Mouse (Mus musculus) gastrocnemius, adult 2 months (tissue): ENCODE results near the gene Myh11. TPM values are rescaled to one million over a fixed set of nuclear protein-coding genes. Genes with fewer than 3 reads are reported as not detected.

Experiments used
- DNase-seq: peaks from one replicate; pipeline ENCODE4 v3.0.0; 2022
- H3K27ac ChIP-seq: fragments of 200-600 bp; 2 replicates; pipeline ENCODE4 v1.8.1; 2022; ENCODE audit warnings: mild to moderate bottlenecking
- H3K4me3 ChIP-seq: fragments of 200-600 bp; 2 replicates; pipeline ENCODE4 v1.8.1; 2022; ENCODE audit warnings: mild to moderate bottlenecking, moderate library complexity
- CTCF ChIP-seq: fragments of 200-600 bp; IDR thresholded peaks from 2 replicates; pipeline ENCODE4 v1.8.1; 2022; ENCODE audit warnings: antibody characterized with exemption, mild to moderate bottlenecking, moderate library complexity
- intact Hi-C: fragments of 180-260 bp; cut with DNase I; formaldehyde crosslinking; loops from one replicate; pipeline ENCODE4 v1.15.1; 2025
- total RNA-seq, 2 experiments: library from RNA; stranded (reverse); gene quantifications; 2 replicates each; pipeline ENCODE4 v1.2.3; 2021

Gene Myh11
- total RNA-seq, 2 experiments from 2014 or later, result 19.1 to 20.1 TPM

GRCm38 (mm10) chr16:14303676-14304075 is 12.5 kb upstream of the Myh11 start:
- no peak overlapping the region for H3K27ac ChIP-seq

GRCm38 (mm10) chr16:14303148-14303547 is 12.0 kb upstream of the Myh11 start:
- intact Hi-C loops, result no loop called here
- no peak for TF ChIP-seq CTCF

More at GRCm38 (mm10) chr16:14303676-14304075, 12.5 kb upstream of the Myh11 start:
- no peak overlapping the region for H3K4me3 ChIP-seq
- no peak for TF ChIP-seq CTCF
- intact Hi-C loops, result no loop called here
- DNase-seq, result no peak

GRCm38 (mm10) chr16:14298461-14298860 is 7.3 kb upstream of the Myh11 start:
- no peak for TF ChIP-seq CTCF
- Histone ChIP-seq H3K4me3 (no peak overlapping the region), H3K27ac (no peak overlapping the region)
- intact Hi-C loops, result no loop called here
- DNase-seq, result no peak

More at GRCm38 (mm10) chr16:14303148-14303547, 12.0 kb upstream of the Myh11 start:
- no peak overlapping the region for H3K27ac ChIP-seq
- no peak for DNase-seq
- H3K4me3 ChIP-seq, result no peak overlapping the region

- Histone ChIP-seq H3K4me3 (no peak overlapping the region), H3K27ac (no peak overlapping the region)
- TF ChIP-seq CTCF, result no peak
- intact Hi-C loops, result no loop called here
- DNase-seq, result no peak
These were observed 6.6 kb upstream of the Myh11 start for GRCm38 (mm10) chr16:14297746-14298145.

DNA sequence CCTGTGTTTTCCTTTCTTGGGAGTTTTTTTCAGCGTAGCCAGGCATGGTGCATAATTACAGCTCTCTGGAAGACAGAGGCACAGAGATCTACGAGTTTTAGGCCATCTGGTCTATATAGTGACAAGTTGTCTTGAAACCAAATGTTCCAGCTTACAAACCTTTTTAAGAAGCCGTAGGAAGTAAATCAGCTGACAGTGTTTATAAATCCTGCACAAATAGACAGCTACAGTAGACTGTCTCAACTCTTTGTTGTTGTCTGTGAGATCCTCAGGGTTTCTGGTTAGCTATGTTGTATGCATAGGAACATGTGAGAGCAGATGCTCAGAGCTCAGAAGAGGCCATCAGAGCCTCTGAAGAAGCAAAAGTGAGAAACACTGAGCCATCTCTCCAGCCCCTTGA is 6.0 kb upstream of the Myh11 start:
- TF ChIP-seq CTCF, result no peak
- intact Hi-C loops, result no loop called here
- H3K27ac ChIP-seq, result no peak overlapping the region
- no peak overlapping the region for H3K4me3 ChIP-seq
- no peak for DNase-seq

DNA sequence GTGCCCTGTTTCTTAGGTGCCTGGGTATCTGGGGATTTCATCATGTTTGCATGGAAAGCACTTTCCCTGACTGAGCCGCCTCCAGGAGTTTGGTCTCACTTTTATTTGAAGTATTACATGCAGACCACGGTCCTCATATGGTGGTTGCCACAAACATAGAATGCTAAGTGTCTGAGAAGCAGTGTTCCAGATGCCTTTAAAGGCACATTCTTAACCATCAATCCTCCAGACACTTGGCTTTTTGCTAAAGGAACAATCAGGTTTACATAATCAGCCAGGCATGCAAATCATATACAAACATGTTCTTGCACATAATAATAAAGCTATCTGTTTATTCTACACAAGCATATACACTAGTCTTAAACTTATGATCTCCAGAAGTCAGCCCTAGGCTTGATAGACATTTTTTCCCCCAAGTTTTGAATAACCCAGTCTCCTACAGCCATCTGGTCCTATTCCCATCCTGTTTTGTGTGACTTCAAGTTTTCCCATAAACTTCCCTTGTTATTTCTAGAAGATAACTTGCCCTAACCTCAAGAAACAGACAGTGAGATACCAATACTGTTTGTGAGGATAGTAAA is 5.5 kb upstream of the Myh11 start:
- Histone ChIP-seq H3K4me3 (no peak overlapping the region), H3K27ac (no peak overlapping the region)
- TF ChIP-seq CTCF, result no peak
- no peak for DNase-seq
- intact Hi-C loops, result no loop called here

DNA sequence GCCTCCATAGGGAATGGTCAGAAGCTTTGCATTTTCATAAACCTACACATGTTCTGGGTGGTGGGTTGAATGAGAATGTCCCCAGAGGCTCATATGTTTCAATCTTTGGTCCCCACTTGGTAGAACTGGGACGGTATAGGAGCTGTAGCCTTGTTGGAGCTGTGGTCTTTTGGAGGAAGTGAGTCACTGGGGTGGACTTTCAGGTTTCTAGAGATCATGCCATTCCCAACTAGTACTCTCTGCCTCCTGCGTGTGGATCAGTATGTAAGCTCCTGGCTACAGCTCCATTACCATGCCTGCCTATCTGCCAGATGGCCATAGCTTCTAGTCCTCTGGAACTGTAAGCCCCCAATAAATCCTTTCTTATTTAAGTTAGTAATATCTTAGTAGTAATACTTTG is 4.1 kb upstream of the Myh11 start:
- no peak overlapping the region for H3K4me3 ChIP-seq
- intact Hi-C loops, result no loop called here
- no peak for DNase-seq
- no peak for TF ChIP-seq CTCF
- H3K27ac ChIP-seq, result no peak overlapping the region

- no peak for TF ChIP-seq CTCF
- DNase-seq, result peak; percentile 38
- Histone ChIP-seq H3K27ac (peak overlapping the region; percentile 61), H3K4me3 (peak overlapping the region; percentile 60)
- intact Hi-C loops, result no loop called here
These were observed 1.3 kb upstream of the Myh11 start for GRCm38 (mm10) chr16:14292205-14293199.

DNA sequence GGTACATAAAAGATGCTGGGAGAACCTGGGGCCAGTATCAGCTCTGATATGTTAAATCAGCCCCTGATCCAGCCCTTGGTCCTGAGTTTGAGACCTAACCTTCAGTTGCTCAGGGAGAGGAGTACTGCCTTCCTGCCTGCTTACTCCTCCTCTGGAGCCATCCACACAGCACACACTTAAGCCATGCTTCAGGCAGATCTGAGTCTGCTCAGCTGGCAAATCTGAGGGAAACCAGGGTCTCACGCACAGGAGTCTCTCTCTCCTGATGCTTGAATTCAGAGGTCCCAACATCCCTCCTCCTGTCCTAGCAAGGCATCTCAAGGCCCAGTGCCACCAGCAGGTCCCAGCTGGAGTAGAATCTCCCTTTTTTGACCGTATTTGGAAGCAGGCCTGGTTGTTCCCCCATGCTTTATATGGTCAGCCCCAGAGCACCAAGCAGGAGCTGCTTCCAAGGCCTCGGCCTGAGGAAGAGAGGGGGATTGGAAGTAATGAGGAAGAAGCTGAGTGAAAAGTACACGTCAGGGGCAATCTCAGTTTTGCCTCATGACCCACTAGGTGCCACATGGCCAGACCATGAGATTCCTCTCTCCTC is 18.7 kb downstream of the Myh11 start:
- H3K4me3 ChIP-seq, result no peak overlapping the region
- no peak for DNase-seq
- peak overlapping the region; percentile 59 for H3K27ac ChIP-seq
- intact Hi-C loops, result no loop called here
- TF ChIP-seq CTCF, result no peak

DNA sequence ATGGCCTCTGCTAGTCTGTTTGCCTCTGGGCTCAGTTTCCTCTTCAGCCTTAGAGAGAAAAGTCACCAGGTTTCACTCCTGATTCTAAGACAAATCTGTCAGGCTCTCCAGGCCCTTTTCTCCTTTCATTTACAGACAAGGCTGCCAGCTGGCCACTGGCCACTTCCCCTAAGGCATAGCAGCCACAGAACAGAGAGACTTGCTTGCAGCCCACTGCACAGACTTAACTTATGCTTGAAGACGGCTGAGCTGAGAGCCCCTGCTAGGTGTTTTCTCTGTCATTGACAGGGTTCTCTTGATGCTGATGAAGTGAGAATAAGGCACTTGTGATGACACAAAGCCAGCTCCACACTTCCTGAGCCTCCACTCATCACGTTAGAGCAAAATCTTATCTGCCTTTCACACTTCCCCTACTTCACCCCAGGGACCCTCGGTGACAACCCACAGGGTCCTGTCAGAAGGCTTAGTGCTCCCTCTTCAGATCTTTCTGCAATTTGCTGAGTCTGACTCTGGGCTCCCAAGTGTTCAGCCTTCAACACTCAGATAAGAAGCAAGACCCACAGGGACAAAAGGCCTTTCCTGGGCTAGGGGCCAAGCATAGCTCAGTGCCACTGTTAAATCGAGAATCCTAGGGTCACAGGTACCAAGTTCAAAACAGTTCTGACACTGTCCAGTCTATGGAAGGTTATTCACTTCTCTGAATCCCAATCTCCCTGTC is 25.8 kb downstream of the Myh11 start:
- intact Hi-C loops, result no loop called here
- no peak for TF ChIP-seq CTCF
- Histone ChIP-seq H3K4me3 (no peak overlapping the region), H3K27ac (peak overlapping the region; percentile 12)
- DNase-seq, result no peak

DNA sequence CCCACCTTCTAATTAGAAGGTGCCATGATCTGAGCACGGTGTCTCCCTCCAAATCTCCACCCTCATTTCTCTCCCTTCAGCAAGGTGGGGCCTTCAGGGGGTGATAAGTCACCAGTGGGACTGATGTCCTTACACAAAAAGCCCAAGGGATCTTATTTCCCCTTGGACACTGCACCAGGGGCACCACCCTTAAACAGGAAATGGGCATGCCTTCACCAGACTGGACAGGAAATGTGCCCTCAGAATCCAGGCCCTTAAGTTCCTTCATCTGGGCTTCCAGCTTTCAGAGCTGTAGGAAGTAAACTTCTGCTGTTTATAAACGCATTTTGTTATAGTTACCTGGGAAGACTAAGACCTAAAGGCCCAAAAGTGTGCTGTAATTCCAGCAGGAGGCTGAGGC is 26.7 kb downstream of the Myh11 start:
- intact Hi-C loops, result no loop called here
- Histone ChIP-seq H3K27ac (no peak overlapping the region), H3K4me3 (no peak overlapping the region)
- no peak for TF ChIP-seq CTCF
- DNase-seq, result no peak

DNA sequence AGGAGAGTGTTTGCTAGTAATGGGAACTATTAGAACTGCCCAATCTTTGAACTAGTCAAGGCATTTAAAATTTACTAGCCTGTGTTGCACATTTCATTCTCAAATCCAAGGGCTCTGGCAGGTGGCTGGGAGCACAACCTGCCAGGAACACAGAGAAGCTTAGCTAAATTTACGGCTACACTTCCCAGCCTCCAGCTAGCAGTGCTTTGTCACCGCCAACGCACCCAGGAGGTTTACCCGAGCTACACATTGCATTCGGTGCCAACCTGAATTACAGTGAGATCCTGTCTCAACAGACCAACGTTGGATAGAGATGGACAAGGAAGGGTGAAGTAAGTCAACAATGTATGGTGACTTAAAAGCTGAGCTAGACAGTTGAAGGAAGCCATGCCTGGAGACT is 27.9 kb downstream of the Myh11 start:
- no peak overlapping the region for H3K4me3 ChIP-seq
- H3K27ac ChIP-seq, result no peak overlapping the region
- intact Hi-C loops, result no loop called here
- TF ChIP-seq CTCF, result no peak
- no peak for DNase-seq

DNA sequence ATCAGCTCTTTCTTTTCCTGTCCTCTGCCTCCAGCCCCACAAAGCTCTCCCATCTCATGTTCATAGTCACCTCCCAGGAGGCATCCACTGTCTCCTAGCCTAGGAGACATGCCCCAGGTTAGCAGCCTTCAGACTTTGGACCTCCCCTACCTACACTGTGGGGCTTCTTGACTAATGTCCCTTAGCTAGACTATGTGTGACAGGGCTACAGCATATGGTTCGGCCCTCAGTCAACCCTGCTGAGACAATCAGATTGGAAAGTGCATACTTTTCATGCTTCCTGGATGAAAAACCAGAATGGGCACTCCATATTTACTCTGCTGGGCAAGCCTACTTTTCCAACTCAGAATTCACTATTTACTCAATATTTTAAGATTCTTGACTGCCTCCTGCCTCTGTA is 28.8 kb downstream of the Myh11 start:
- H3K4me3 ChIP-seq, result no peak overlapping the region
- TF ChIP-seq CTCF, result no peak
- no peak for DNase-seq
- intact Hi-C loops, result no loop called here
- peak overlapping the region; percentile 54 for H3K27ac ChIP-seq
